Mouse (Mus musculus) G1E (cell line): Measurements from ENCODE around the gene Tamm41. TPM values are rescaled to one million over a fixed set of nuclear protein-coding genes. Genes with fewer than 3 reads are reported as not detected.

Source experiments
- ATAC-seq: 2 replicates; pipeline ENCODE4 v1.8.0; 2016; ENCODE audit warnings: mild to moderate bottlenecking; ENCODE audit not compliant: insufficient number of reproducible peaks, poor library complexity, low FRiP score, severe bottlenecking; ENCODE audit errors: extremely low read depth
- DNase-seq: peaks from one replicate; pipeline ENCODE4 v3.0.0; 2012; ENCODE audit warnings: low spot score
- H3K27me3 ChIP-seq: 2 replicates; pipeline ENCODE4 v1.6.1; 2012; ENCODE audit warnings: mild to moderate bottlenecking, low read length, inconsistent platforms; ENCODE audit not compliant: insufficient read depth
- H3K36me3 ChIP-seq: replicated peaks from 2 replicates; pipeline ENCODE3; 2012; ENCODE audit warnings: mild to moderate bottlenecking, inconsistent platforms
- H3K4me1 ChIP-seq: 2 replicates; pipeline ENCODE4 v1.6.1; 2012; ENCODE audit warnings: low read depth, low read length, inconsistent platforms, mixed read lengths; ENCODE audit not compliant: insufficient read depth
- H3K4me3 ChIP-seq: 2 replicates; pipeline ENCODE4 v1.5.1; 2012; ENCODE audit warnings: low read depth, mild to moderate bottlenecking, inconsistent platforms, low read length, moderate library complexity, mixed read lengths
- H3K9me3 ChIP-seq: replicated peaks from 2 replicates; pipeline ENCODE4 v1.6.1; 2012; ENCODE audit warnings: inconsistent platforms
- CTCF ChIP-seq: IDR thresholded peaks from 2 replicates; pipeline ENCODE4 v1.5.1; 2012; ENCODE audit warnings: low read depth, low read length, inconsistent platforms, mixed read lengths
- GATA1 ChIP-seq: IDR thresholded peaks from 2 replicates; pipeline ENCODE4 v1.6.1; 2012; ENCODE audit warnings: borderline replicate concordance, low read length, inconsistent platforms, mixed read lengths
- GATA2 ChIP-seq: IDR thresholded peaks from 2 replicates; pipeline ENCODE4 v1.6.1; 2012; ENCODE audit warnings: low read depth, low read length, inconsistent platforms, borderline replicate concordance
- POLR2AphosphoS5 ChIP-seq: IDR thresholded peaks from 2 replicates; pipeline ENCODE4 v1.6.1; 2012; ENCODE audit warnings: low read depth, low read length, inconsistent platforms; ENCODE audit not compliant: insufficient replicate concordance
- TAL1 ChIP-seq: conservative IDR thresholded peaks from 2 replicates; pipeline ENCODE4 v1.6.1; 2012; ENCODE audit warnings: low read depth, low read length, inconsistent platforms, mixed read lengths
- polyA plus RNA-seq: library from polyadenylated mRNA; stranded (reverse); fragments of >175 nt; gene quantifications from 2 replicates; pipeline ENCODE4 v1.2.3, GENCODE M21; 2012
- total RNA-seq, 2 experiments: library from RNA; stranded (forward) in 1 of 2; stranded (reverse) in 1 of 2; fragments of 200-1000 nt in 1 of 2; fragments of >200 nt in 1 of 2; fragmentation: Nextera tagmentation in 1 of 2; gene quantifications; 2 replicates each; pipeline ENCODE4 v1.2.3; 2014 to 2017

Gene Tamm41
- total and polyA plus RNA-seq, 3 experiments: 20.9 to 47.4 (median 26.4) TPM

- TF ChIP-seq GATA2 (no peak), POLR2AphosphoS5 (no peak)
- Histone ChIP-seq H3K27me3 (peaks cover 7% of the 10 kb centered on the region; the same call in 1 of the 2 replicates), H3K9me3 (peaks cover 15% of the 10 kb centered on the region), H3K4me1 (peaks cover 9% of the 10 kb centered on the region; the same call in 1 of the 2 replicates), H3K36me3 (no peaks in the 10 kb centered on the region), H3K4me3 (no peak overlapping the region)
- DNase-seq (no peak), ATAC-seq (no peak)
Observed at GRCm38 (mm10) chr6:114966396-114967154, 71.1 kb downstream of the Tamm41 start.

GRCm38 (mm10) chr6:114965802-114966201 lies 71.9 kb downstream of the Tamm41 start:
- ATAC-seq (no peak), DNase-seq (no peak)
- no peak for TF ChIP-seq POLR2AphosphoS5
- no peak for TF ChIP-seq CTCF
- no peak for TF ChIP-seq GATA1
- no peak for TF ChIP-seq TAL1
- TF ChIP-seq GATA2: no peak
- peaks cover 9% of the 10 kb centered on the region; the same call in 1 of the 2 replicates for H3K4me1 ChIP-seq
- H3K27me3 ChIP-seq: peaks cover 10% of the 10 kb centered on the region; the same call in 1 of the 2 replicates
- peaks cover 15% of the 10 kb centered on the region for H3K9me3 ChIP-seq
- no peak overlapping the region for H3K4me3 ChIP-seq
- no peaks in the 10 kb centered on the region for H3K36me3 ChIP-seq

GRCm38 (mm10) chr6:114965396-114965795 lies 72.3 kb downstream of the Tamm41 start:
- peaks cover 10% of the 10 kb centered on the region; the same call in 1 of the 2 replicates for H3K27me3 ChIP-seq

DNA sequence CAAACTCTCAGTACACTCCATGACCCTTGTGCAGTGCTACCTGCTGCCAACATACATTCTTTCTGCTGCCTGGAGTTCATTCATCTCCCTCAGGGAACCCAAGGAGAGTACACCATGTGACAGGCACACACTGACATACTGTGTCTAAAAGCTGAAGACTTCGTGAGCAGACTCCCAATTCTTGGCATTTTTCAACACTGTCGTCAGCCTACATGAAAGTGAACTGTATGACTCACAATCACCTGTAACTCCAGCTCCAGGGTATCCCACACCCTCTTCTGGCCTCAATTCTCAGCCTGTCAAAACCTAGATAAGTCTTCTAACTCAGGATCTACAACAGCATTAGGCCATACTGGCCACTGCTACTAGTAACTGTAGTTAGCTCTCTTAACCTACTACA lies 73.4 kb downstream of the Tamm41 start:
- Histone ChIP-seq H3K4me1 (peaks cover 6% of the 10 kb centered on the region; the same call in 1 of the 2 replicates), H3K27me3 (peaks cover 10% of the 10 kb centered on the region; the same call in 1 of the 2 replicates), H3K9me3 (peaks cover 8% of the 10 kb centered on the region), H3K36me3 (no peaks in the 10 kb centered on the region), H3K4me3 (no peak overlapping the region)
- no peak for ATAC-seq
- no peak for DNase-seq
- TF ChIP-seq GATA2: no peak

More at GRCm38 (mm10) chr6:114965396-114965795, 72.3 kb downstream of the Tamm41 start:
- H3K4me1 ChIP-seq: peaks cover 9% of the 10 kb centered on the region; the same call in 1 of the 2 replicates
- peaks cover 15% of the 10 kb centered on the region for H3K9me3 ChIP-seq
- no peak for DNase-seq
- H3K36me3 ChIP-seq: no peaks in the 10 kb centered on the region
- TF ChIP-seq GATA1: no peak
- no peak for TF ChIP-seq TAL1
- TF ChIP-seq POLR2AphosphoS5: no peak
- no peak for TF ChIP-seq GATA2
- no peak for TF ChIP-seq CTCF
- H3K4me3 ChIP-seq: no peak overlapping the region
- no peak for ATAC-seq

- peaks cover under 1% of the 10 kb centered on the region; the same call in 1 of the 2 replicates for H3K4me1 ChIP-seq
Observed at GRCm38 (mm10) chr6:114963636-114964035, 74.0 kb downstream of the Tamm41 start.

DNA sequence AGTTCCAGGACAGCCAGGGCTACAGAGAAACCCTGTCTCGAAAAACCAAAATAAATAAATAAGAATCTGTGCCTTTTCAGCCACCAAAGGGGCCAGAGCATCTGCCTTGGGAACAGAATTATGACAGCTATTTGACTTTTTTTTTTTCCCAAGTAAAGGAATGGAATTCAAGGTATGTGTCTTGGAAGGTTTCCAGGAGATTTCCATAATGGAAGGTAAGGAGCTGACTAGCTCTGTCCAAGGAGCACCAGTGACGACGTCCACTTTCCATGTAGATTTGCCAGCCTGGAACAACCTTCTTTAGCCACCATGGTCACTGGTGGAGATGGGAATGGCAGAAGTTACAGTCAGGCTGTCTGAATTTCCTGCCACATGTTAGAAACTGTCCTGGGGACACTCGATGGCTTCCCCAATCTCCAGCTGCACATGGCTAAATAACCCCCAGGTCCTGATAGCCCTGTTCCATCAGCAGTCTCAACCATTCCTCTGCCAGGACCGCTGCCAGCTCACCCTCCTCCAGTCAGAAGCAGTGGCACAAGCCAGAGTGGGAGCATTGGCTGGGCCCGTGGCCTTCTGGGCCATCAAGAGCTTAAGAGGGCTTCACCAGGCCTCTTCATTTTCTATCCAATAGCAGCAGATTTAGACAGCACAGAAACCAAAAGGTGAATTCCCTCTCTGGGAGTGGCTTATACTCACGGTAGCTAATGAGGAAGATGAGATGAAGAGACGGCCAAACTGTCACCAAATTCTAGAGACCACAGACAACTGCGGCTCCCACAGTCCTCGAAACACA lies 76.2 kb downstream of the Tamm41 start:
- no peaks in the 10 kb centered on the region for H3K4me1 ChIP-seq
- no peaks in the 10 kb centered on the region for H3K36me3 ChIP-seq
- H3K4me3 ChIP-seq: no peak overlapping the region
- ATAC-seq (no peak), DNase-seq (no peak)
- no peaks in the 10 kb centered on the region for H3K9me3 ChIP-seq
- no peak for TF ChIP-seq CTCF
- no peak for TF ChIP-seq POLR2AphosphoS5
- TF ChIP-seq GATA2: no peak
- no peak for TF ChIP-seq GATA1
- no peak for TF ChIP-seq TAL1
- H3K27me3 ChIP-seq: peaks cover 8% of the 10 kb centered on the region; the same call in 1 of the 2 replicates

More at GRCm38 (mm10) chr6:114963636-114964035, 74.0 kb downstream of the Tamm41 start:
- 0 out of 2 replicates have a peak, but pooled peaks cover 5% of the 10 kb centered on the region for H3K27me3 ChIP-seq
- TF ChIP-seq GATA1 (no peak), TAL1 (no peak), POLR2AphosphoS5 (no peak), CTCF (no peak), GATA2 (no peak)
- no peak overlapping the region for H3K4me3 ChIP-seq
- ATAC-seq: no peak
- H3K9me3 ChIP-seq: peaks cover 2% of the 10 kb centered on the region
- no peaks in the 10 kb centered on the region for H3K36me3 ChIP-seq
- DNase-seq: no peak
